Mouse (Mus musculus) testis, adult 2 months (tissue): Measurements from ENCODE around the gene Mylk. TPM values are rescaled to one million over a fixed set of nuclear protein-coding genes. Genes with fewer than 3 reads are reported as not detected.

Experiments
- H3K27ac ChIP-seq: fragments of 200-500 bp; 2 replicates; pipeline ENCODE4 v1.5.1; 2012; ENCODE audit warnings: low read depth, low read length; ENCODE audit not compliant: control insufficient read depth, insufficient read depth
- H3K27me3 ChIP-seq: fragments of 200-500 bp; 2 replicates; pipeline ENCODE4 v1.6.1; 2012; ENCODE audit warnings: mild to moderate bottlenecking, low read length, moderate library complexity; ENCODE audit not compliant: control insufficient read depth, insufficient read depth
- H3K36me3 ChIP-seq: fragments of 200-500 bp; 2 replicates; pipeline ENCODE4 v1.6.1; 2012; ENCODE audit warnings: mild to moderate bottlenecking, low read length; ENCODE audit not compliant: control insufficient read depth, insufficient read depth
- H3K4me1 ChIP-seq: fragments of 200-500 bp; 2 replicates; pipeline ENCODE4 v1.6.1; 2012; ENCODE audit warnings: low read length; ENCODE audit not compliant: control insufficient read depth, insufficient read depth
- H3K4me3 ChIP-seq: fragments of 200-500 bp; 2 replicates; pipeline ENCODE4 v1.5.1; 2012; ENCODE audit warnings: low read depth, mild to moderate bottlenecking, low read length, moderate library complexity, mixed read lengths; ENCODE audit not compliant: control insufficient read depth
- CTCF ChIP-seq: fragments of 200-500 bp; IDR thresholded peaks from 2 replicates; pipeline ENCODE4 v1.5.1; 2012; ENCODE audit warnings: low read depth, mild to moderate bottlenecking, inconsistent platforms, low read length, moderate library complexity; ENCODE audit not compliant: control insufficient read depth, insufficient read depth, insufficient replicate concordance
- POLR2A ChIP-seq: fragments of 200-500 bp; IDR thresholded peaks from 2 replicates; pipeline ENCODE4 v1.6.1; 2012; ENCODE audit warnings: low read depth, mild to moderate bottlenecking, inconsistent platforms, low read length, moderate library complexity; ENCODE audit not compliant: control insufficient read depth
- polyA plus RNA-seq: library from polyadenylated mRNA; depleted of rRNA; stranded (reverse); fragments of >200 nt; gene quantifications from 2 replicates; pipeline ENCODE4 v1.2.3, GENCODE M21; 2012

Gene Mylk
- polyA plus RNA-seq, 1 experiment, result 25.3 TPM

GRCm38 (mm10) chr16:35006251-35006650, 261.2 kb downstream of the Mylk start:
- Histone ChIP-seq H3K36me3 (no peaks in the 10 kb centered on the region), H3K4me1 (no peaks in the 10 kb centered on the region), H3K27ac (no peak overlapping the region), H3K4me3 (no peak overlapping the region), H3K27me3 (no peaks in the 10 kb centered on the region)
- no peak for TF ChIP-seq POLR2A
- TF ChIP-seq CTCF, result no peak

- H3K36me3 ChIP-seq, result no peaks in the 10 kb centered on the region
- H3K4me1 ChIP-seq, result no peaks in the 10 kb centered on the region
- TF ChIP-seq POLR2A (no peak), CTCF (no peak)
- H3K27ac ChIP-seq, result peak overlapping the region; percentile 71; the same call in 1 of the 2 replicates
- no peak overlapping the region for H3K4me3 ChIP-seq
- H3K27me3 ChIP-seq, result no peaks in the 10 kb centered on the region
These were observed 262.4 kb downstream of the Mylk start for GRCm38 (mm10) chr16:35007361-35007760.

GRCm38 (mm10) chr16:35008447-35008846, 263.4 kb downstream of the Mylk start:
- Histone ChIP-seq H3K27ac (no peak overlapping the region), H3K4me3 (no peak overlapping the region), H3K27me3 (no peaks in the 10 kb centered on the region), H3K4me1 (no peaks in the 10 kb centered on the region), H3K36me3 (no peaks in the 10 kb centered on the region)
- TF ChIP-seq CTCF (no peak), POLR2A (no peak)

GRCm38 (mm10) chr16:35013501-35013900, 268.5 kb downstream of the Mylk start:
- TF ChIP-seq POLR2A (no peak), CTCF (no peak)
- H3K4me3 ChIP-seq, result no peak overlapping the region
- H3K27ac ChIP-seq, result no peak overlapping the region
- no peaks in the 10 kb centered on the region for H3K27me3 ChIP-seq
- H3K4me1 ChIP-seq, result no peaks in the 10 kb centered on the region
- H3K36me3 ChIP-seq, result no peaks in the 10 kb centered on the region

- Histone ChIP-seq H3K4me1 (no peaks in the 10 kb centered on the region), H3K27ac (no peak overlapping the region), H3K36me3 (no peaks in the 10 kb centered on the region), H3K27me3 (no peaks in the 10 kb centered on the region), H3K4me3 (peak overlapping the region; percentile 2)
- TF ChIP-seq POLR2A (no peak), CTCF (no peak)
These were observed 271.5 kb downstream of the Mylk start for GRCm38 (mm10) chr16:35016491-35016890.

GRCm38 (mm10) chr16:35018470-35018974, 273.5 kb downstream of the Mylk start:
- no peak for TF ChIP-seq CTCF
- no peak for TF ChIP-seq POLR2A
- Histone ChIP-seq H3K4me3 (no peak overlapping the region), H3K4me1 (no peaks in the 10 kb centered on the region), H3K27ac (no peak overlapping the region), H3K36me3 (no peaks in the 10 kb centered on the region), H3K27me3 (no peaks in the 10 kb centered on the region)

GRCm38 (mm10) chr16:35021903-35022241, 276.9 kb downstream of the Mylk start:
- TF ChIP-seq CTCF (no peak), POLR2A (no peak)
- H3K27ac ChIP-seq, result peak overlapping the region; percentile 65
- no peaks in the 10 kb centered on the region for H3K27me3 ChIP-seq
- no peaks in the 10 kb centered on the region for H3K4me1 ChIP-seq
- H3K36me3 ChIP-seq, result no peaks in the 10 kb centered on the region
- peak overlapping the region; percentile 95 for H3K4me3 ChIP-seq
